ENCODE assay signal across 19 mouse cellular contexts in genomic region chr5:117330457-117330856, GRCm38 (mm10). TPM values are rescaled to one million over a fixed set of nuclear protein-coding genes. Genes with fewer than 3 reads are reported as not detected.
A peak's percentile ranks its signal among the peaks of the same experiment; 100 is the strongest.
DNase-seq lines count a peak whose midpoint lies in the region; ATAC-seq lines count a peak whose summit lies in the region.
"Had no signal": no experiment of that assay in that cellular context is flagged by ENCODE, and none has a peak within 500 bp of the region (broad histone marks: within the 10 kb centered on the region; RNA-seq: fewer than 3 reads in every experiment).

No protein-coding gene starts in this region.

- peak; percentile 78 for ATAC-seq in intestine, embryonic 15.5 days
- ATAC-seq in lung, embryonic 15.5 days (ENCODE audit: borderline replicate concordance, extremely low read depth, low FRiP score, low TSS enrichment), result 0 out of 2 replicates have a peak, but pooled peaks have one; percentile 46
- ATAC-seq in stomach, embryonic 16.5 days (ENCODE audit: insufficient read depth, low FRiP score), result peak; percentile 87
- no peak for ATAC-seq in forebrain, embryonic 13.5 days
- ATAC-seq: forebrain, postnatal 0 days had no signal

- H3K9ac ChIP-seq in intestine, embryonic 15.5 days, result no peak overlapping the region
- H3K9ac ChIP-seq in lung, embryonic 15.5 days, result no peak overlapping the region
- H3K9ac ChIP-seq in stomach, embryonic 16.5 days (ENCODE audit: low read length), result no peak overlapping the region
- no peak overlapping the region for H3K9ac ChIP-seq in forebrain, embryonic 13.5 days
- H3K9ac ChIP-seq: forebrain, postnatal 0 days; hindbrain, embryonic 14.5 days had no signal

- H3K27me3 ChIP-seq in intestine, embryonic 15.5 days (replicated peaks), result no peaks in the 10 kb centered on the region
- no peaks in the 10 kb centered on the region for H3K27me3 ChIP-seq in lung, embryonic 15.5 days
- H3K27me3 ChIP-seq in stomach, embryonic 16.5 days (ENCODE audit: control insufficient read depth, insufficient read depth, low read length), result no peaks in the 10 kb centered on the region
- H3K27me3 ChIP-seq in forebrain, embryonic 13.5 days, result no peaks in the 10 kb centered on the region

- WGBS in intestine, embryonic 15.5 days, result 70% methylated on average over 7 of the region's 7 CpGs
- 59% methylated on average over 7 of the region's 7 CpGs for WGBS in lung, embryonic 15.5 days
- WGBS in stomach, embryonic 16.5 days, result 69% methylated on average over 7 of the region's 7 CpGs
- 92% methylated on average over 7 of the region's 7 CpGs for WGBS in forebrain, embryonic 13.5 days

- H3K27ac ChIP-seq in intestine, embryonic 15.5 days, result no peak overlapping the region
- H3K27ac ChIP-seq in lung, embryonic 15.5 days, result no peak overlapping the region
- peak overlapping the region; percentile 36; the same call in 1 of the 2 replicates for H3K27ac ChIP-seq in stomach, embryonic 16.5 days (ENCODE audit: low read length)
- no peak overlapping the region for H3K27ac ChIP-seq in forebrain, embryonic 13.5 days
- H3K27ac ChIP-seq: heart, adult 2 months; hindbrain, embryonic 14.5 days had no signal

- DNase-seq in kidney, adult 9 months, result peak; percentile 28
- DNase-seq in kidney, adult 18-20 months, result no peak
- no peak for DNase-seq in ovary, postnatal 36 days (ENCODE audit: low spot score)
- DNase-seq in cerebellum, adult 11-12 months, result no peak
- DNase-seq: adrenal gland, postnatal 25 days; cerebellum, adult 9-11 months; embryo, embryonic 11 days; forebrain, postnatal 0 days; heart, adult 2 months; left cerebral cortex, postnatal 4 days; thymus, postnatal 4 days had no signal

- peaks cover 8% of the 10 kb centered on the region; the same call in 1 of the 2 replicates for H3K36me3 ChIP-seq in intestine, embryonic 15.5 days
- H3K36me3 ChIP-seq in lung, embryonic 15.5 days, result peaks cover 6% of the 10 kb centered on the region
- H3K36me3 ChIP-seq in stomach, embryonic 16.5 days (ENCODE audit: control insufficient read depth, insufficient read depth, low read length), result peaks cover 9% of the 10 kb centered on the region
- H3K36me3 ChIP-seq in forebrain, embryonic 13.5 days (ENCODE audit: poor library complexity, severe bottlenecking), result no peaks in the 10 kb centered on the region; the same call in 1 of the 2 replicates
- H3K36me3 ChIP-seq: G1E had no signal

- no peak overlapping the region for H3K4me2 ChIP-seq in intestine, embryonic 15.5 days (replicated peaks)
- H3K4me2 ChIP-seq in lung, embryonic 15.5 days, result no peak overlapping the region
- H3K4me2 ChIP-seq in stomach, embryonic 16.5 days (ENCODE audit: low read depth, low read length), result no peak overlapping the region
- no peak overlapping the region for H3K4me2 ChIP-seq in forebrain, embryonic 13.5 days
- H3K4me2 ChIP-seq: hindbrain, embryonic 14.5 days; liver, embryonic 11.5 days had no signal

- H3K4me3 ChIP-seq in intestine, embryonic 15.5 days (replicated peaks), result no peak overlapping the region
- H3K4me3 ChIP-seq in lung, embryonic 15.5 days, result no peak overlapping the region
- H3K4me3 ChIP-seq in stomach, embryonic 16.5 days (replicated peaks; ENCODE audit: low read length), result no peak overlapping the region
- H3K4me3 ChIP-seq in forebrain, embryonic 13.5 days, result no peak overlapping the region
- H3K4me3 ChIP-seq: heart, adult 2 months; megakaryocyte, embryonic 14.5 days had no signal

- no peaks in the 10 kb centered on the region for H3K9me3 ChIP-seq in intestine, embryonic 15.5 days
- H3K9me3 ChIP-seq in lung, embryonic 15.5 days, result no peaks in the 10 kb centered on the region
- H3K9me3 ChIP-seq in stomach, embryonic 16.5 days (replicated peaks; ENCODE audit: control insufficient read depth, low read length), result peaks cover 4% of the 10 kb centered on the region; the same call in 1 of the 2 replicates
- no peaks in the 10 kb centered on the region; the same call in 1 of the 2 replicates for H3K9me3 ChIP-seq in forebrain, embryonic 13.5 days (replicated peaks)

- no peaks in the 10 kb centered on the region for H3K4me1 ChIP-seq in intestine, embryonic 15.5 days (replicated peaks)
- 0 out of 2 replicates have a peak, but pooled peaks cover 4% of the 10 kb centered on the region for H3K4me1 ChIP-seq in lung, embryonic 15.5 days
- no peaks in the 10 kb centered on the region for H3K4me1 ChIP-seq in stomach, embryonic 16.5 days (ENCODE audit: control insufficient read depth, insufficient read depth, low read length)
- H3K4me1 ChIP-seq in forebrain, embryonic 13.5 days, result no peaks in the 10 kb centered on the region
- H3K4me1 ChIP-seq: megakaryocyte, embryonic 14.5 days had no signal

RNA-seq across cellular contexts. Expression of gene Vsig10, which starts 11.6 kb away (rescaled TPM):
- 14.1 and 16.8 TPM in 2 replicates for polyA plus RNA-seq in intestine, embryonic 15.5 days (2015; fragmentation: Nextera tagmentation; extraction: Ambion mirVana)
- 15.8 and 16.6 TPM in 2 replicates for polyA plus RNA-seq in lung, embryonic 15.5 days (2015; fragmentation: Nextera tagmentation; extraction: Ambion mirVana)
- polyA plus RNA-seq in stomach, embryonic 16.5 days (2015; fragmentation: Nextera tagmentation; extraction: Ambion mirVana), result 20.7 and 22.5 TPM in 2 replicates
- polyA plus RNA-seq in forebrain, embryonic 13.5 days (2015; fragmentation: Nextera tagmentation; extraction: Ambion mirVana), result 0.98 and 2.6 TPM in 2 replicates

RNA-seq across cellular contexts. Expression of gene Wsb2, which starts 26.6 kb away (rescaled TPM):
- 82.6 and 94.5 TPM in 2 replicates for polyA plus RNA-seq in intestine, embryonic 15.5 days (2015; fragmentation: Nextera tagmentation; extraction: Ambion mirVana)
- 68.3 and 69.8 TPM in 2 replicates for polyA plus RNA-seq in lung, embryonic 15.5 days (2015; fragmentation: Nextera tagmentation; extraction: Ambion mirVana)
- 34.1 and 35.0 TPM in 2 replicates for polyA plus RNA-seq in stomach, embryonic 16.5 days (2015; fragmentation: Nextera tagmentation; extraction: Ambion mirVana)
- polyA plus RNA-seq in forebrain, embryonic 13.5 days (2015; fragmentation: Nextera tagmentation; extraction: Ambion mirVana), result 86.2 and 99.0 TPM in 2 replicates

RNA-seq across cellular contexts. Expression of gene Pebp1, which starts 43.0 kb away (rescaled TPM):
- 659 and 723 TPM in 2 replicates for polyA plus RNA-seq in intestine, embryonic 15.5 days (2015; fragmentation: Nextera tagmentation; extraction: Ambion mirVana)
- polyA plus RNA-seq in lung, embryonic 15.5 days (2015; fragmentation: Nextera tagmentation; extraction: Ambion mirVana), result 726 and 749 TPM in 2 replicates
- polyA plus RNA-seq in stomach, embryonic 16.5 days (2015; fragmentation: Nextera tagmentation; extraction: Ambion mirVana), result 666 and 677 TPM in 2 replicates
- 1,080 and 1,130 TPM in 2 replicates for polyA plus RNA-seq in forebrain, embryonic 13.5 days (2015; fragmentation: Nextera tagmentation; extraction: Ambion mirVana)

RNA-seq across cellular contexts. Expression of gene Rfc5, which starts 58.4 kb away (rescaled TPM):
- 95.5 and 104 TPM in 2 replicates for polyA plus RNA-seq in intestine, embryonic 15.5 days (2015; fragmentation: Nextera tagmentation; extraction: Ambion mirVana)
- 128 and 130 TPM in 2 replicates for polyA plus RNA-seq in lung, embryonic 15.5 days (2015; fragmentation: Nextera tagmentation; extraction: Ambion mirVana)
- 75.9 and 88.6 TPM in 2 replicates for polyA plus RNA-seq in stomach, embryonic 16.5 days (2015; fragmentation: Nextera tagmentation; extraction: Ambion mirVana)
- polyA plus RNA-seq in forebrain, embryonic 13.5 days (2015; fragmentation: Nextera tagmentation; extraction: Ambion mirVana), result 68.3 and 90.8 TPM in 2 replicates
